Mouse (Mus musculus): ENCODE data around the gene Lrp4. TPM values are rescaled to one million over a fixed set of nuclear protein-coding genes. Genes with fewer than 3 reads are reported as not detected.

Gene Lrp4
- polyA plus RNA-seq, 1 experiment from 2014 or later, result 3.4 TPM

- peak; percentile 72 for ATAC-seq (ENCODE audit: low FRiP score, low TSS enrichment)
Measured at GRCm38 (mm10) chr2:91424061-91424720, 33.1 kb upstream of the Lrp4 start.

GRCm38 (mm10) chr2:91426321-91426720 is 31.0 kb upstream of the Lrp4 start:
- no peak overlapping the region for H3K4me2 ChIP-seq (replicated peaks; ENCODE audit: low read depth)
- H3K9me3 ChIP-seq (ENCODE audit: control insufficient read depth, low read length), result no peaks in the 10 kb centered on the region
- DNase-seq (ENCODE audit: low spot score) (no peak), ATAC-seq (ENCODE audit: low FRiP score, low TSS enrichment) (no peak)
- no peak for TF ChIP-seq CTCF (IDR thresholded peaks at IDR 0.05; ENCODE audit: low read depth)
- TF ChIP-seq EP300 (optimal IDR thresholded peaks at IDR 0.05), result no peak
- no peaks in the 10 kb centered on the region for H3K27me3 ChIP-seq (ENCODE audit: control insufficient read depth, insufficient read depth, low read length)
- no peaks in the 10 kb centered on the region for H3K4me1 ChIP-seq (replicated peaks; ENCODE audit: control insufficient read depth, insufficient read depth)
- H3K9ac ChIP-seq (ENCODE audit: low read length), result no peak overlapping the region
- H3K4me3 ChIP-seq (ENCODE audit: low read depth, low read length), result no peak overlapping the region
- WGBS, result 83% methylated on average over 1 of the region's 1 CpGs
- no peak overlapping the region for H3K27ac ChIP-seq (replicated peaks)
- no peaks in the 10 kb centered on the region; the same call in 1 of the 2 replicates for H3K36me3 ChIP-seq (ENCODE audit: control insufficient read depth, insufficient read depth, low read length)

More at GRCm38 (mm10) chr2:91424061-91424720, 33.1 kb upstream of the Lrp4 start:
- H3K27ac ChIP-seq (replicated peaks), result peak overlapping the region; percentile 63; the same call in 1 of the 2 replicates
- H3K27me3 ChIP-seq (ENCODE audit: control insufficient read depth, insufficient read depth, low read length), result no peaks in the 10 kb centered on the region
- H3K9me3 ChIP-seq (ENCODE audit: control insufficient read depth, low read length), result no peaks in the 10 kb centered on the region
- WGBS, result 59% methylated on average over 7 of the region's 7 CpGs
- H3K4me3 ChIP-seq (ENCODE audit: low read depth, low read length), result no peak overlapping the region
- H3K36me3 ChIP-seq (ENCODE audit: control insufficient read depth, insufficient read depth, low read length), result no peaks in the 10 kb centered on the region; the same call in 1 of the 2 replicates
- TF ChIP-seq EP300 (optimal IDR thresholded peaks at IDR 0.05) (no peak), CTCF (IDR thresholded peaks at IDR 0.05; ENCODE audit: low read depth) (no peak)
- H3K4me1 ChIP-seq (replicated peaks; ENCODE audit: control insufficient read depth, insufficient read depth), result no peaks in the 10 kb centered on the region
- H3K9ac ChIP-seq (ENCODE audit: low read length), result no peak overlapping the region
- DNase-seq (ENCODE audit: low spot score), result no peak
- no peak overlapping the region for H3K4me2 ChIP-seq (replicated peaks; ENCODE audit: low read depth)

- TF ChIP-seq EP300 (optimal IDR thresholded peaks at IDR 0.05), result no peak
- TF ChIP-seq CTCF (IDR thresholded peaks at IDR 0.05; ENCODE audit: low read depth), result no peak
- H3K9me3 ChIP-seq (ENCODE audit: control insufficient read depth, low read length), result no peaks in the 10 kb centered on the region
- no peak overlapping the region for H3K4me3 ChIP-seq (ENCODE audit: low read depth, low read length)
- H3K27ac ChIP-seq (replicated peaks), result no peak overlapping the region
- DNase-seq (ENCODE audit: low spot score) (no peak), ATAC-seq (ENCODE audit: low FRiP score, low TSS enrichment) (no peak)
- no peaks in the 10 kb centered on the region for H3K27me3 ChIP-seq (ENCODE audit: control insufficient read depth, insufficient read depth, low read length)
- H3K9ac ChIP-seq (ENCODE audit: low read length), result no peak overlapping the region
- H3K36me3 ChIP-seq (ENCODE audit: control insufficient read depth, insufficient read depth, low read length), result no peaks in the 10 kb centered on the region
- H3K4me2 ChIP-seq (replicated peaks; ENCODE audit: low read depth), result no peak overlapping the region
- WGBS, result 81% methylated on average over 3 of the region's 3 CpGs
- H3K4me1 ChIP-seq (replicated peaks; ENCODE audit: control insufficient read depth, insufficient read depth), result no peaks in the 10 kb centered on the region
Measured at GRCm38 (mm10) chr2:91429146-91429545, 28.2 kb upstream of the Lrp4 start.

- ATAC-seq (ENCODE audit: low FRiP score, low TSS enrichment) (no peak), DNase-seq (ENCODE audit: low spot score) (no peak)
- no peak overlapping the region for H3K4me3 ChIP-seq (ENCODE audit: low read depth, low read length)
- H3K27ac ChIP-seq (replicated peaks), result no peak overlapping the region; the same call in 1 of the 2 replicates
- no peaks in the 10 kb centered on the region for H3K9me3 ChIP-seq (ENCODE audit: control insufficient read depth, low read length)
- no peak overlapping the region for H3K4me2 ChIP-seq (replicated peaks; ENCODE audit: low read depth)
- no peaks in the 10 kb centered on the region for H3K36me3 ChIP-seq (ENCODE audit: control insufficient read depth, insufficient read depth, low read length)
- TF ChIP-seq CTCF (IDR thresholded peaks at IDR 0.05; ENCODE audit: low read depth), result no peak
- no peak for TF ChIP-seq EP300 (optimal IDR thresholded peaks at IDR 0.05)
- no peaks in the 10 kb centered on the region for H3K27me3 ChIP-seq (ENCODE audit: control insufficient read depth, insufficient read depth, low read length)
- 21% methylated on average over 9 of the region's 9 CpGs for WGBS
- H3K9ac ChIP-seq (ENCODE audit: low read length), result no peak overlapping the region
- no peaks in the 10 kb centered on the region for H3K4me1 ChIP-seq (replicated peaks; ENCODE audit: control insufficient read depth, insufficient read depth)
Measured at GRCm38 (mm10) chr2:91429915-91430599, 27.3 kb upstream of the Lrp4 start.

GRCm38 (mm10) chr2:91430600-91430919 is 26.8 kb upstream of the Lrp4 start:
- Histone ChIP-seq H3K27me3 (ENCODE audit: control insufficient read depth, insufficient read depth, low read length) (no peaks in the 10 kb centered on the region), H3K4me1 (replicated peaks; ENCODE audit: control insufficient read depth, insufficient read depth) (no peaks in the 10 kb centered on the region), H3K4me2 (replicated peaks; ENCODE audit: low read depth) (no peak overlapping the region), H3K9me3 (ENCODE audit: control insufficient read depth, low read length) (no peaks in the 10 kb centered on the region), H3K27ac (replicated peaks) (no peak overlapping the region), H3K4me3 (ENCODE audit: low read depth, low read length) (no peak overlapping the region), H3K9ac (ENCODE audit: low read length) (no peak overlapping the region), H3K36me3 (ENCODE audit: control insufficient read depth, insufficient read depth, low read length) (no peaks in the 10 kb centered on the region)
- ATAC-seq (ENCODE audit: low FRiP score, low TSS enrichment), result no peak
- no peak for TF ChIP-seq CTCF (IDR thresholded peaks at IDR 0.05; ENCODE audit: low read depth)
- no peak for TF ChIP-seq EP300 (optimal IDR thresholded peaks at IDR 0.05)
- 41% methylated on average over 6 of the region's 6 CpGs for WGBS
- DNase-seq (ENCODE audit: low spot score), result no peak

- H3K9ac ChIP-seq (ENCODE audit: low read length), result no peak overlapping the region
- no peak overlapping the region for H3K4me3 ChIP-seq (ENCODE audit: low read depth, low read length)
- no peak overlapping the region for H3K27ac ChIP-seq (replicated peaks)
- TF ChIP-seq EP300 (optimal IDR thresholded peaks at IDR 0.05) (no peak), CTCF (IDR thresholded peaks at IDR 0.05; ENCODE audit: low read depth) (no peak)
- H3K36me3 ChIP-seq (ENCODE audit: control insufficient read depth, insufficient read depth, low read length), result no peaks in the 10 kb centered on the region
- DNase-seq (ENCODE audit: low spot score), result no peak
- no peak for ATAC-seq (ENCODE audit: low FRiP score, low TSS enrichment)
- no peak overlapping the region for H3K4me2 ChIP-seq (replicated peaks; ENCODE audit: low read depth)
- no peaks in the 10 kb centered on the region for H3K27me3 ChIP-seq (ENCODE audit: control insufficient read depth, insufficient read depth, low read length)
- H3K4me1 ChIP-seq (replicated peaks; ENCODE audit: control insufficient read depth, insufficient read depth), result no peaks in the 10 kb centered on the region
- no peaks in the 10 kb centered on the region for H3K9me3 ChIP-seq (ENCODE audit: control insufficient read depth, low read length)
- 64% methylated on average over 8 of the region's 8 CpGs for WGBS
Measured at GRCm38 (mm10) chr2:91436713-91437112, 20.6 kb upstream of the Lrp4 start.
